Mouse (Mus musculus) bone marrow, adult 2 months (tissue): ENCODE results near the gene Man1a. TPM values are rescaled to one million over a fixed set of nuclear protein-coding genes. Genes with fewer than 3 reads are reported as not detected.

Experiments used
- H3K27ac ChIP-seq: fragments of 200-500 bp; 2 replicates; pipeline ENCODE4 v1.5.1; 2012; ENCODE audit warnings: low read depth, mild to moderate bottlenecking, control low read depth, inconsistent platforms, low read length; ENCODE audit not compliant: control insufficient read depth, poor library complexity, insufficient read depth
- H3K4me1 ChIP-seq: fragments of 200-500 bp; 2 replicates; pipeline ENCODE4 v1.6.1; 2011; ENCODE audit warnings: low read length; ENCODE audit not compliant: control insufficient read depth, insufficient read depth
- H3K4me3 ChIP-seq: fragments of 200-500 bp; replicated peaks from 2 replicates; pipeline ENCODE3; 2011; ENCODE audit warnings: mild to moderate bottlenecking, low read depth, low read length, control low read depth; ENCODE audit not compliant: control insufficient read depth
- CTCF ChIP-seq: fragments of 200-500 bp; IDR thresholded peaks from 2 replicates; pipeline ENCODE4 v1.5.1; 2011; ENCODE audit warnings: low read length, control low read depth; ENCODE audit not compliant: control insufficient read depth, insufficient read depth
- POLR2A ChIP-seq: fragments of 200-500 bp; IDR thresholded peaks from 2 replicates; pipeline ENCODE4 v1.6.1; 2011; ENCODE audit warnings: low read depth, mild to moderate bottlenecking, control low read depth, low read length, borderline replicate concordance; ENCODE audit not compliant: control insufficient read depth
- WGBS: fragments of 180-500 bp; shearing (Covaris S2); methylation state at CpG from one replicate; pipeline ENCODE4 v1.1.7; 2018; 5-methylcytosine and 5-hydroxymethylcytosine counted together
- polyA plus RNA-seq: library from polyadenylated mRNA; stranded (reverse); fragments of >200 nt; gene quantifications from 2 replicates; pipeline ENCODE4 v1.2.4, GENCODE M21; 2011; ENCODE audit warnings: low replicate concordance; ENCODE audit not compliant: missing spikeins, insufficient read depth, insufficient read length

The Man1a gene
- polyA plus RNA-seq, 1 experiment: 14.8 TPM

GRCm38 (mm10) chr10:54017904-54018454 is 58.4 kb downstream of the Man1a start:
- Histone ChIP-seq H3K4me1 (no peaks in the 10 kb centered on the region; the same call in 1 of the 2 replicates), H3K27ac (no peak overlapping the region), H3K4me3 (no peak overlapping the region)
- TF ChIP-seq POLR2A: no peak
- no peak for TF ChIP-seq CTCF
- 61% methylated on average over 5 of the region's 5 CpGs for WGBS

- no peak for TF ChIP-seq POLR2A
- no peak for TF ChIP-seq CTCF
- WGBS: 8% methylated on average over 15 of the region's 15 CpGs
- Histone ChIP-seq H3K4me3 (peak overlapping the region; percentile 16), H3K4me1 (peaks cover 2% of the 10 kb centered on the region; the same call in 1 of the 2 replicates), H3K27ac (no peak overlapping the region)
These were observed 62.2 kb downstream of the Man1a start for GRCm38 (mm10) chr10:54014116-54014758.

GRCm38 (mm10) chr10:54013143-54013791 is 63.1 kb downstream of the Man1a start:
- TF ChIP-seq CTCF: no peak
- no peak for TF ChIP-seq POLR2A
- Histone ChIP-seq H3K4me3 (no peak overlapping the region), H3K4me1 (peaks cover 2% of the 10 kb centered on the region; the same call in 1 of the 2 replicates), H3K27ac (no peak overlapping the region)
- WGBS: 50% methylated on average over 11 of the region's 11 CpGs

GRCm38 (mm10) chr10:54009154-54009553 is 67.3 kb downstream of the Man1a start:
- Histone ChIP-seq H3K4me1 (peaks cover 2% of the 10 kb centered on the region; the same call in 1 of the 2 replicates), H3K4me3 (no peak overlapping the region), H3K27ac (no peak overlapping the region)
- WGBS: 13% methylated on average over 6 of the region's 6 CpGs
- TF ChIP-seq CTCF (no peak), POLR2A (no peak)

GRCm38 (mm10) chr10:54006868-54007267 is 69.5 kb downstream of the Man1a start:
- no peak for TF ChIP-seq CTCF
- TF ChIP-seq POLR2A: no peak
- 55% methylated on average over 3 of the region's 3 CpGs for WGBS
- peaks cover 2% of the 10 kb centered on the region; the same call in 1 of the 2 replicates for H3K4me1 ChIP-seq
- no peak overlapping the region for H3K4me3 ChIP-seq
- no peak overlapping the region for H3K27ac ChIP-seq

GRCm38 (mm10) chr10:54005847-54006246 is 70.6 kb downstream of the Man1a start:
- no peak for TF ChIP-seq CTCF
- no peak for TF ChIP-seq POLR2A
- WGBS: 65% methylated on average over 2 of the region's 2 CpGs
- Histone ChIP-seq H3K27ac (no peak overlapping the region; the same call in 1 of the 2 replicates), H3K4me3 (no peak overlapping the region), H3K4me1 (peaks cover 2% of the 10 kb centered on the region; the same call in 1 of the 2 replicates)

GRCm38 (mm10) chr10:54002936-54003335 is 73.5 kb downstream of the Man1a start:
- 75% methylated on average over 2 of the region's 2 CpGs for WGBS
- Histone ChIP-seq H3K4me3 (no peak overlapping the region), H3K27ac (no peak overlapping the region), H3K4me1 (no peaks in the 10 kb centered on the region; the same call in 1 of the 2 replicates)
- TF ChIP-seq POLR2A (no peak), CTCF (no peak)

GRCm38 (mm10) chr10:53997301-53997700 is 79.1 kb downstream of the Man1a start:
- no peak for TF ChIP-seq POLR2A
- TF ChIP-seq CTCF: no peak
- Histone ChIP-seq H3K4me3 (no peak overlapping the region), H3K4me1 (no peaks in the 10 kb centered on the region), H3K27ac (no peak overlapping the region)
- WGBS: 95% methylated on average over 13 of the region's 13 CpGs
